Mouse (Mus musculus) heart, embryonic 16.5 days (tissue): Measurements from ENCODE around the gene Mfsd4a. TPM values are rescaled to one million over a fixed set of nuclear protein-coding genes. Genes with fewer than 3 reads are reported as not detected.

Experiments used
- ATAC-seq: fragments of 200-750 bp; cut with Nextera tagmentation; replicated peaks from 2 replicates; pipeline ENCODE4 v1.8.0; 2017; ENCODE audit warnings: moderate number of reproducible peaks; ENCODE audit not compliant: insufficient read depth, low FRiP score; ENCODE audit errors: extremely low read depth
- H3K27ac ChIP-seq: fragments of 300-500 bp; sonication (generic); 2 replicates; pipeline ENCODE4 v1.5.1; 2014; ENCODE audit warnings: mild to moderate bottlenecking, low read length, control low read depth, moderate library complexity
- H3K27me3 ChIP-seq: fragments of 300-500 bp; sonication (generic); 2 replicates; pipeline ENCODE4 v1.6.1; 2014; ENCODE audit warnings: low read length, mixed read lengths; ENCODE audit not compliant: control insufficient read depth, insufficient read depth
- H3K36me3 ChIP-seq: fragments of 300-500 bp; sonication (generic); 2 replicates; pipeline ENCODE4 v1.6.1; 2014; ENCODE audit not compliant: control insufficient read depth, insufficient read depth
- H3K4me1 ChIP-seq: fragments of 300-500 bp; sonication (generic); 2 replicates; pipeline ENCODE4 v1.6.1; 2014; ENCODE audit warnings: low read length, mixed read lengths; ENCODE audit not compliant: control insufficient read depth, insufficient read depth
- H3K4me2 ChIP-seq: fragments of 300-500 bp; sonication (generic); 2 replicates; pipeline ENCODE4 v1.6.1; 2014; ENCODE audit warnings: low read depth, mild to moderate bottlenecking, control low read depth, low read length
- H3K4me3 ChIP-seq: fragments of 300-500 bp; sonication (generic); 2 replicates; pipeline ENCODE4 v1.5.1; 2014; ENCODE audit warnings: mild to moderate bottlenecking, control low read depth, low read length
- H3K9ac ChIP-seq: fragments of 300-500 bp; sonication (generic); 2 replicates; pipeline ENCODE4 v1.6.1; 2014; ENCODE audit warnings: low read length, control low read depth
- H3K9me3 ChIP-seq: fragments of 300-500 bp; sonication (generic); replicated peaks from 2 replicates; pipeline ENCODE4 v1.6.1; 2016; ENCODE audit warnings: low read length; ENCODE audit not compliant: control insufficient read depth
- WGBS: fragments of 180-500 bp; shearing (Covaris S2); extraction: QIAGEN DNeasy Blood & Tissue Kit; methylation state at CpG from one replicate; pipeline ENCODE4 v1.1.7; 2014; 5-methylcytosine and 5-hydroxymethylcytosine counted together
- polyA plus RNA-seq: library from polyadenylated mRNA; unstranded; fragments of >200 nt; fragmentation: Nextera tagmentation; extraction: Ambion mirVana; gene quantifications from 2 replicates; pipeline ENCODE4 v1.2.1, GENCODE M21; 2015

Mfsd4a gene
- polyA plus RNA-seq, 1 experiment from 2014 or later, result 8.5 TPM

GRCm38 (mm10) chr1:132058558-132058957, 9.3 kb downstream of the Mfsd4a start:
- 92% methylated on average over 5 of the region's 5 CpGs for WGBS
- H3K4me2 ChIP-seq, result no peak overlapping the region
- no peak overlapping the region for H3K4me3 ChIP-seq
- H3K36me3 ChIP-seq, result no peaks in the 10 kb centered on the region
- no peak overlapping the region for H3K9ac ChIP-seq
- ATAC-seq, result no peak
- H3K27ac ChIP-seq, result no peak overlapping the region
- H3K4me1 ChIP-seq, result no peaks in the 10 kb centered on the region
- H3K9me3 ChIP-seq, result no peaks in the 10 kb centered on the region
- no peaks in the 10 kb centered on the region for H3K27me3 ChIP-seq

DNA sequence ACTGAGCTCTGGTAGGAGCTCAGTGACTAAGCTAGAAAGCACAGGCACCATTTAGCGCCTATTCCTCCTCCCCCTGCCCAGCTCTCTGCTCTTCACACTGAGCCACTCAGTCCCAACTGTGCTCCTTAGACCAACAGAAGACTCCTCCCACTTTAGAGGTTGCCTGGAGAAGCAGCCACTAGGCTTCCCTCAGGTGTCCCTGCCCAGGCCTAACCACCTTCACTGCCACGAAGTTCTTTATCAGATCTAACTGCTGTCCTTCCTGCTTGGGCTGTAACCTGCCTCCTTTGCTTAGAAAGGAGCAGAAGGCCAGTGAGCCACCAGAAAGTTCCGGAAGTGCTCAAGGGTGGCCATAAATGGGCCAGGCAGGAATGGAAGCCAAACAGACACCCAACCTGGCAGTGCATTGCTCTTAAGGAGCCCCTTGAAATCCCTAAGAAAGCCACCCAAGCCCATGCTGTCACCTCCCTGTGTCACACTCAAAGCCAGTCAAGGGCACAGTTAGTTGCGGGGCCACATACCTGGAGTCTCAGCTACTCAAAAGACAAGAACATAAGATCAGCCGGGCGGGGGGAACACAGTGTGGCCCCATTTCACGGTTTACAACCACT, 12.7 kb downstream of the Mfsd4a start:
- WGBS, result 70% methylated on average over 7 of the region's 7 CpGs
- Histone ChIP-seq H3K4me1 (no peaks in the 10 kb centered on the region), H3K27ac (no peak overlapping the region), H3K4me2 (no peak overlapping the region), H3K4me3 (no peak overlapping the region), H3K9ac (no peak overlapping the region), H3K36me3 (no peaks in the 10 kb centered on the region), H3K9me3 (no peaks in the 10 kb centered on the region), H3K27me3 (no peaks in the 10 kb centered on the region)
- ATAC-seq, result no peak

- no peaks in the 10 kb centered on the region for H3K27me3 ChIP-seq
- H3K4me2 ChIP-seq, result no peak overlapping the region
- no peak overlapping the region for H3K27ac ChIP-seq
- H3K4me1 ChIP-seq, result no peaks in the 10 kb centered on the region
- no peak overlapping the region for H3K4me3 ChIP-seq
- no peaks in the 10 kb centered on the region for H3K9me3 ChIP-seq
- no peaks in the 10 kb centered on the region for H3K36me3 ChIP-seq
- WGBS, result 75% methylated on average over 3 of the region's 3 CpGs
- no peak overlapping the region for H3K9ac ChIP-seq
- ATAC-seq, result no peak
Observed at GRCm38 (mm10) chr1:132054387-132054786, 13.5 kb downstream of the Mfsd4a start.

DNA sequence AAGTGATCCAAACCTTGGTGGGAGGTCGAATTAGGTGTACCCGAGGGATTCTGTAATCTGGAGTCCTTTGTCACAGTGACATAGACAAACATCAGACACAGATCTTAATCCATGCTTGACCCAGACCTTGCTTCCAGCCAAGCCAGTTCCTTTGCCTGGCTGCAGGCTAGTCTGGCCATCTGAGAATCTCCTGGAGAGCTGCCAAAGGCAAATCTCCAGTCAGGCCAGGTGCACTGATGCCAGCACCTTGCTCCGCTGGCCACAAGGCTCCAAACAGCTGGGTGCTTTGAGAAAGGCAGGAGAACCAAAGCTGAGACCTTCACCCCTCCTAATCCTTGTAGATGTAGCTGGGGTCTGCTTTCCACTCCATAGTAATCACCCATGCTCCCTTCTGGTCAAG, 16.1 kb downstream of the Mfsd4a start:
- H3K4me2 ChIP-seq, result no peak overlapping the region
- WGBS, result 59% methylated on average over 3 of the region's 3 CpGs
- no peak overlapping the region for H3K9ac ChIP-seq
- no peaks in the 10 kb centered on the region for H3K27me3 ChIP-seq
- no peak for ATAC-seq
- H3K27ac ChIP-seq, result no peak overlapping the region
- no peaks in the 10 kb centered on the region for H3K9me3 ChIP-seq
- no peaks in the 10 kb centered on the region for H3K4me1 ChIP-seq
- no peaks in the 10 kb centered on the region for H3K36me3 ChIP-seq
- no peak overlapping the region for H3K4me3 ChIP-seq

GRCm38 (mm10) chr1:132046143-132046735, 21.6 kb downstream of the Mfsd4a start:
- Histone ChIP-seq H3K36me3 (no peaks in the 10 kb centered on the region), H3K4me3 (no peak overlapping the region), H3K9me3 (no peaks in the 10 kb centered on the region), H3K27me3 (no peaks in the 10 kb centered on the region), H3K4me1 (0 out of 2 replicates have a peak, but pooled peaks cover 3% of the 10 kb centered on the region), H3K4me2 (no peak overlapping the region), H3K9ac (no peak overlapping the region), H3K27ac (no peak overlapping the region)
- peak; percentile 53; the same call in 1 of the 2 replicates for ATAC-seq
- WGBS, result 15% methylated on average over 15 of the region's 15 CpGs

DNA sequence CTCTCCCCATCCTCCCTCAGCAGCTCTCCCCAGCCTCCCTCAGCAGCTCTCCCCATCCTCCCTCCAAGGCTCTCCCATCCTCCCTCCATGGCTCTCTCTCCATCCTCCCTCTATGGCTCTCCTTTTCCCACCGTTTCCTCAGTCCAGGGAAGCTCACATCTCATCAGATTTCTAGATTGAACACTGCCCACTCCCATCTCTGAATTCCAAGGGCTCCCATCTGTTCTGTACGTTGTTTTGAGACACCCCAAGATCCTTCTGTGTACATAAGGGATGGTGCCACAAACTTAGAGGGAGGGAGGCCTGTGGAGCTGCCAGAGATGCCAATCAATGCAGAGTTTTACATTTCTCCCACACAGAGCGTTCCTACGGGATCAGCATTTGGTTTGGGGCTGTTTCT, 24.1 kb downstream of the Mfsd4a start:
- Histone ChIP-seq H3K27me3 (no peaks in the 10 kb centered on the region), H3K4me2 (no peak overlapping the region), H3K9me3 (no peaks in the 10 kb centered on the region), H3K9ac (no peak overlapping the region), H3K4me1 (peaks cover 4% of the 10 kb centered on the region; the same call in 1 of the 2 replicates), H3K27ac (no peak overlapping the region), H3K4me3 (no peak overlapping the region), H3K36me3 (no peaks in the 10 kb centered on the region)
- WGBS, result 60% methylated on average over 4 of the region's 4 CpGs
- ATAC-seq, result no peak

GRCm38 (mm10) chr1:132040201-132040621, 27.7 kb downstream of the Mfsd4a start:
- Histone ChIP-seq H3K9me3 (no peaks in the 10 kb centered on the region), H3K27ac (peak overlapping the region; percentile 75), H3K27me3 (no peaks in the 10 kb centered on the region), H3K9ac (no peak overlapping the region), H3K4me1 (peaks cover 2% of the 10 kb centered on the region; the same call in 1 of the 2 replicates), H3K4me2 (no peak overlapping the region), H3K36me3 (0 out of 2 replicates have a peak, but pooled peaks cover 2% of the 10 kb centered on the region), H3K4me3 (no peak overlapping the region)
- 64% methylated on average over 9 of the region's 9 CpGs for WGBS
- ATAC-seq, result peak; percentile 59

DNA sequence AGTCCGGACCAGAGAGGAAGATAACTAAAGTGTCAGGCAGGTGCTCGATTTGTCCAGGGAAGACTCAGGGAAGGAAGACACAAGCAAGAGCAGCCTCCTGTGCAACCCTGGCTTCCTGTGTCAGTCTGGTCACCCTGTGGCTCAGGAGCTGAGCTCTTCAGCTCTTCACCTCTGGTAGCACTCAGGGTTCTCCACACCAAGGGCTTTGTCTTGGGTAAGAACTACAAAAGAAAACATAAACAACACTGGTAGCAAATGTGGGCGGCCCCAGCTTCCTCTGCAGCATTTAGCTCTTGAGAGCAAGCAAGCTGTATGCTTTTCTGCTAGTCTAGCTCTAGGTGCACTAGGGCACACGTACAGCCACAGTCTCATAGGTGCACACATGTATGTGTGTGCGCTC, 29.1 kb downstream of the Mfsd4a start:
- ATAC-seq, result no peak
- H3K36me3 ChIP-seq, result 0 out of 2 replicates have a peak, but pooled peaks cover 3% of the 10 kb centered on the region
- H3K4me3 ChIP-seq, result no peak overlapping the region
- H3K27ac ChIP-seq, result no peak overlapping the region
- 65% methylated on average over 5 of the region's 5 CpGs for WGBS
- H3K27me3 ChIP-seq, result no peaks in the 10 kb centered on the region
- no peak overlapping the region for H3K4me2 ChIP-seq
- H3K4me1 ChIP-seq, result peaks cover 2% of the 10 kb centered on the region; the same call in 1 of the 2 replicates
- no peaks in the 10 kb centered on the region for H3K9me3 ChIP-seq
- H3K9ac ChIP-seq, result no peak overlapping the region

DNA sequence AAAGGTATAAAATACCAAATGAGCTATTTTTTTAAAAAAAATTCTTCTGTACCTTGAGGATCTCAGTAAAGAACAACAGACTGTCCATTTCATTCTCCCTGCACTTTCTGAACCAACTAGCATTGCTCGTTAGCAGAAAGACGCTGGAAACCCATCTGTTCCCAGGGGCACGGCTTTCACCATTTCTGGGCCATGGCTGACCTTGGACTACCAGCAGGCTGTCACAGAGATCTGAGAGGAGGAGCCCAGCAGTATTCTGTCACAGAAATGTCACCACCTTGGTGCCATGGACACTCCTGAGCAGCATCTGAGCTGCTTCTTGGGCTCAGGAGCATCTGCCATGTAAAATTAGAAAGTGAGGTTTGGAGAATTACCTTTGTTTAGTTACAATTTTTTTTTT, 30.1 kb downstream of the Mfsd4a start:
- Histone ChIP-seq H3K4me1 (peaks cover 2% of the 10 kb centered on the region; the same call in 1 of the 2 replicates), H3K4me3 (no peak overlapping the region), H3K27me3 (no peaks in the 10 kb centered on the region), H3K4me2 (no peak overlapping the region), H3K27ac (no peak overlapping the region), H3K9ac (no peak overlapping the region), H3K9me3 (no peaks in the 10 kb centered on the region), H3K36me3 (0 out of 2 replicates have a peak, but pooled peaks cover 3% of the 10 kb centered on the region)
- no peak for ATAC-seq
- 79% methylated on average over 3 of the region's 3 CpGs for WGBS
